Mouse (Mus musculus) lung, adult 18-20 months (tissue): Measurements from ENCODE around the gene Rhox3c.
"Not testable (repeated sequence)": the region's sequence is repeated elsewhere in the genome, so short reads cannot be mapped to it uniquely, and the experiment has no call there.

Experiments
- DNase-seq, 2 experiments: peaks; one replicate each; pipeline ENCODE4 v3.0.0; 2022; ENCODE audit warnings: mixed read lengths in 2 of 2

The Rhox3c gene

GRCm38 (mm10) chrX:37458285-37458684 lies at the start of gene Rhox3c:
TSS of gene Rhox3c (plus strand) at chrX:37458585.
- DNase-seq, result not testable (repeated sequence)

GRCm38 (mm10) chrX:37411767-37412166 lies 46.6 kb upstream of the Rhox3c start, which contains the start of gene Rhox2b:
TSS of gene Rhox2b (plus strand) at chrX:37412067.
- not testable (repeated sequence) for DNase-seq

- DNase-seq, result not testable (repeated sequence)
These were observed 26.2 kb upstream of the Rhox3c start, which contains the start of gene Rhox4b for GRCm38 (mm10) chrX:37432194-37432593. TSS of gene Rhox4b (plus strand) at chrX:37432494.

- DNase-seq, result not testable (repeated sequence)
These were observed 5.0 kb upstream of the Rhox3c start, which contains the start of gene Rhox2c for GRCm38 (mm10) chrX:37453380-37453779. TSS of gene Rhox2c (plus strand) at chrX:37453680.

- not testable (repeated sequence) for DNase-seq
These were observed 21.7 kb downstream of the Rhox3c start, which contains the start of gene Rhox4c for GRCm38 (mm10) chrX:37480037-37480436. TSS of gene Rhox4c (plus strand) at chrX:37480337.

- DNase-seq, result not testable (repeated sequence)
These were observed 55.7 kb downstream of the Rhox3c start, which contains the start of gene Rhox4d for GRCm38 (mm10) chrX:37514059-37514458. TSS of gene Rhox4d (plus strand) at chrX:37514359.
